Mouse (Mus musculus) gastrocnemius, postnatal 10 days (tissue): ENCODE measurements around the gene Zdhhc5. TPM values are rescaled to one million over a fixed set of nuclear protein-coding genes. Genes with fewer than 3 reads are reported as not detected.
A peak's percentile ranks its signal among the peaks of the same experiment; 100 is the strongest.
"Not testable (repeated sequence)": the region's sequence is repeated elsewhere in the genome, so short reads cannot be mapped to it uniquely, and the experiment has no call there.

Experiments used
- DNase-seq: peaks from one replicate; pipeline ENCODE4 v3.0.0; 2021; ENCODE audit warnings: mixed read lengths
- total RNA-seq, 2 experiments: library from RNA; stranded (reverse); gene quantifications; 2 replicates each; pipeline ENCODE4 v1.2.3; 2021

Gene Zdhhc5
- total RNA-seq, 2 experiments from 2014 or later, result 42.7 to 47.9 TPM

DNA sequence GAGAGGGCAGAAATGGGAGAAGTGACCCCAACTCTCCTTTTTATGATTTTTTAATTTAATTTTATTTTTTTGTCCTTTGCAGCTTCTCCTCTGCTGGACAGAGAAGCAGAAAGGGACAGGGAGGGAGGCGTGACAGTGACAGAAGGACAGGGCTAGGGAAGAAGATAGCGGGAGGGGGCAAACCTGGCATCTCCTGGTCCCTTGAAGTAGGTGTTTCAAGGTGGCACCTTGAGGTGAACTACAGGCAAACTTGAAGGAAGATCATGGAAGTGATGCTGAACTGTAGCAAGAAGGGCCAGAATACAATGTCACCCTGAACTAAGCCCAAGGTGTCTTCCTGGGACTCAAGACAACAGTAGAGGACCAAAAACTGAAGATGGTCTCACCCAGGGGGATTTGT, 19.9 kb upstream of the Zdhhc5 start:
- no peak for DNase-seq

DNA sequence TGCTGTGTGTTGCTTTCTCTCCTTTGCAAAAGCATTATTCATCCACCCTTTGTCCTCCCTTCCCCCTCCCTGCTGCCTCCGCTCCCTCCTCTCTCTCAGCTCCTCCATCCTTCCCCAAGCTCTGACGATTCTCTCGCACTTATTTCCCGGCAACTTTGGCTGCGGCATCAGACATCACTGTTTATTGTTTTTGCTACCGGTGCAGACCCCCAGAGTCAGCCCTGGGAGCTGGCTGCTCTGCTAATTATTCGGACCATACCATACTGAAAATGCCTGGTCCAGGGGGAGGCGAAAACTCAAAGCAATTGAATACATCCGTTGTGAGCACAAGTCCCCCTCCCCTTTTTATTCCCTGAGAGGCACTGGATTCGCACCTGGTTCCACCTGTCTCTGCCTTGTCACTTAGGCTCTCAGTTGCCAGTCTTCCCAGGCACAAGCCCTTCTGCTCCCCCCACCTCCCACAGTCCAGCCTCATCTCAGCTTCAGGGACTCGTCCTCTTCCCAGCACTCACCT, 19.4 kb upstream of the Zdhhc5 start:
- DNase-seq, result no peak

DNA sequence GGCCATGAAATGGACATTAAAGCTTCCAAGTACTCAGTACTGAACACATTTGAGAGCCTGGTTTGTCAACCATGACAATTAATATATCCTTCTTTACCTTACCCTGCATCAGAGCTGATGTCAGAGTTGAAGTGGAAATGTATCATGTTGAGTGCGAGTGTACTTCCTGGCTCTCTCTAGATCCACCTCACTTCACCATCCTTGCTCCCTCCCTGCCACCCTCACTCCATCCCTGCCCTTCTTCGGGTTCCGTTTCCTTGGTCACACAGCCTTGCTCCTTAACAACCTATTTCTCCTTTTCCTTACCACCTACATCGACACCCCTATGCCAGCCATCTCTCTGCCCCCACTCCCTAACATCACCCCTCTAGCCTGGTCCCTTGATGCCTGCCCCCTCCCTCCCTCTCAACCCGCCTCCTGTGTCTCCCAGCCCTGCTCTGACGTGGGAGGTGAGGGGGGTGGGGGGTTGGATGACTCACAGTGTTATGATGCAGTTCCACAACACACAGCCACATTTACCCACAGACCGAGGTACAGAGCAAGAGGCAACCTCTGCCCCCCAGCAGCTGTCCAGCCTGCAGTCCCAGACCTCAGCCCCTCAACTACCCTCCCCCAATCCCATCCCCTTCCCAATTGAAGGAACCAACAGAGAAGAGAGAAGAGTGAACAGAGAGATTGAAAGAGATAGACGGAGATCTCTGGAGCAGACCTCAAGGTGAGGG, 18.8 kb upstream of the Zdhhc5 start, which contains the start of gene Ypel4:
TSS of gene Ypel4 (plus strand) at position 480 of the 722 bp plus-strand sequence.
- DNase-seq, result no peak

DNA sequence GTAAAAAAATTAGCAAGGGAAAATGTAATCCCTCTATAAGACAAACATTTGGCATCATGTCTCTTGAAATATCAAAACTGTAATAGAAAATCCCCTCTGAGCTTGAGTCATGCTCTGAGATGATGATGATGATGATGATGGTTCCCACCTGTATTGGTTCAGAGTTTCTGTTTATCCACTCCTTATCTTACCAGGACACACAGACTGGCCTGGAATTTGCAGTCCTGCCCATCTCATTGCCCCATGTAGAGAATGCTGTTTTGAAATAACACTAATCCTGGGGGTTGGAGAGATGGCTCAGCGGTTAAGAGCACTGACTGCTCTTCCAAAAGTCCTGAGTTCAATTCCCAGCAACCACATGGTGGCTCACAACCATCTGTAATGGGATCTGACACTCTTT, 17.4 kb upstream of the Zdhhc5 start:
- no peak for DNase-seq

DNA sequence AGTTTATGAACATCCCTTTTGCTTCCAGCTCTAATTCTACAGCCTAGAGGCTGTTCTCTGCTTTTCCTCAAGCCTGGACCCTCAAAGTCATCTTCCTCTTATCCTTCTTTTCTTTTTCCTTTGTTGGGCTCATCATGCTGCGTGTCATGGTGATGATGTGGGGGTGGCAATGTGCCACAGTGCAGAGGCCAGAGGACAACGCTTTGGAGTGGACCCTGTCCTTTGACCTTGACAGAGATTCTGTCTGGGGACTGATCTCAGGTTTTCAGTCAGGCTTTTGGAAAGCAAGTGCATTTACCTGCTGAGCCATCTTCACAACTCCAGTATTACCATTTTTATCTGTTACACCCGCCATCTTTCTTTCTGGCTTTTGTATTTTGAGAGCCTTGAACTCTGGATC, 16.2 kb upstream of the Zdhhc5 start:
- no peak for DNase-seq

DNA sequence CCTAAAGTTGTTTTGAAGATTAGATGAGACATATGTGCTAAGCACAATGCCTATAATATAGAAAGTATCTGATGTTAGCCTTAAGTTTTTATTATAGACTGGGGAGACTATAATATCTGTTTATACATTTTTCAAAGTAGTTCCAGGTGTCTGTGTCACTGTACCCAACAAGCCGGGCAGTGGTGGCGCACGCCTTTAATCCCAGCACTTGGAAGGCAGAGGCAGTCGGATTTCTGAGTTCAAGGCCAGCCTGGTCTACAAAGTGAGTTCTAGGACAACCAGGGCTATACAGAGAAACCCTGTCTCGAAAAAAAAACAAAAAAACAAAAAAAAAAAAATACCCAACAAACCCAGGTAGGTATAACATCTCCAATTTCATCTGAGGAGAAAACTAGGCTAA, 13.2 kb upstream of the Zdhhc5 start:
- not testable (repeated sequence) for DNase-seq

DNA sequence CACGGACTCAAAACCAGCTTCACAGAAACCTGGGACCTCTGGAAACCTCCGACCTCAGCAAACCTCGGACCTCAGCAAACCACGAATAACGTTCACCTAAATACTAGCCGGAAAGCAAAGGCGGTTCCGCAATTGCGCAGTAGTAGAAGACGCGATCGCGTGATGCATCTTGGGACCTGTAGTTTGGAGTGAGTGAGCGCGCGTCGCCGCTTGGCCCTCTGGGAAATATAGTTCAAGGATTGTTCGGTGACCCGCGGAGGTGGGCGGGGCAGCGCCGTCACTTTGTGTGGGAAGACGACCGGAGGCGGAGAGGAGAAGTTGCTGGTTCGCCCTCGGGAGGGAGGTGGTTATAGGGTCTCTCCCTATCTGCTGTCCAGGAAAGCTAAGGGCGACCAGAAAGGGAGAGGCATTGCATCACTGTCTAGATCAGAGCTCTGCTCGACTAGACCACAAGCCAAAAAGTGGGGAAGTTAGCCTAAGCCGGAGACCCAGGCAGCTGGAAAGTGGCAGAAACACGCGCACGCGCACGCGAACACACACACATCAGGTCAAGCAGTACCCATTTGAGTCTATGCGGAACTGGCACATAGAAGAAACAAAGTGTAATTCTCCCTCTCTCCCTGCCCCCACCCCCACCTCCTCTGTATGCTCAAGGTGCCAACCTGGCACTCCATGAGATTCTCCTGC, 12.3 kb upstream of the Zdhhc5 start, which contains the start of gene Clp1:
TSS of gene Clp1 (minus strand) at position 179 of the 687 bp plus-strand sequence.
- peak; percentile 91 for DNase-seq

DNA sequence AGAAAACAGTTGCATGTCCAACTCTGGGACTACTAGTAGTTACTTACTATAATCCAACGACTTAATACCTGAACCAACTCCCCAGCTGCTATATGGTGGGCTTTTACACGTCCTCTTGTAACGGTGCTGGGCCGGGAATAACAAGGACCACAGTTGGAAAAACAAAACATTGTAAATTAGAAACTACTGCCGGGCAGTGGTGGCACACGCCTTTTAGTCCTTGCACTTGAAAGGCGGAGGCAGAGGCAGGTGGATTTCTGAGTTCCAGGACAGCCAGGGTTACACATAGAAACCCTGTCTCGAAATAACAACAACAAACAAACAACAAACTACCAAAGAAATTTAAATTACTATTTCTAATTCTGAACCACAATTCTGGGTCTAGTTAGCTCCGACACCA, 11.7 kb upstream of the Zdhhc5 start:
- no peak for DNase-seq

DNA sequence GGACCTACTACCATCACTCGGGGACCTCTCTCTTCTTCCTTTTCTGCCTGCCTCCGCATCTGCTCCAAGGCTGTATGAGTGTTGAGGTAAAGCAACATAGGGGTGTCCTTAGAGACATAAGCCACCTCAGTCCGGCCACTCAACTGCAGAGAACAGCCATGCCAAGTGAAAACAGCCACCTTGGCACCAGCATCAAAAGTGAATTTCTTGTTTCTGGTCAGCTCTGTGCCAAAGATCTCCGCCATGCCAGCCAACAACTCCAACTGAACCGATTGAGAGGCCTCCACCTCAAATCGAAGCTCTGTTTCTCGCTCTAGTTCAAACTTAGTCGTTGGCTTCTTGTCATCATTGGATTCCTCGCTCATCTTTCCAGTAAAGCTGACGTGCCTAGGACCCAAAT, 10.8 kb upstream of the Zdhhc5 start:
- DNase-seq, result no peak

DNA sequence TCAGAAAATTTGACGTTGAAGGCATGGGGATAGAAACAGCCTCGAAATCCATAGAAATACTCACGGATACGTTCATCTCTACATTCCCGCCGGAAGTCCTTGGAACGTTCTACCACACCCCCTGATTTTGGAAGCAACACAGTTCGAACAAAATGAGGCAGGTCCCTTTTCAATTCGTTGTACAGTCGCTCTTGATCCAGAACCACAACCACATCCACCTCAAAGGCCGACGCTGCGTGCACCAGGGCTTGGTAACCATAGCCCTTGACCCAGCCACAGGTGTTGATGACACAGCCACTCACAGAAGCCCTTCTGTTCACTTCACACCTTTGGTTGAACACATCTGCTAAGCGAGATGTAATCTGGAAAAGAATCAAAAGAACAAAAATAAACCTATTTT, 8.9 kb upstream of the Zdhhc5 start:
- no peak for DNase-seq

DNA sequence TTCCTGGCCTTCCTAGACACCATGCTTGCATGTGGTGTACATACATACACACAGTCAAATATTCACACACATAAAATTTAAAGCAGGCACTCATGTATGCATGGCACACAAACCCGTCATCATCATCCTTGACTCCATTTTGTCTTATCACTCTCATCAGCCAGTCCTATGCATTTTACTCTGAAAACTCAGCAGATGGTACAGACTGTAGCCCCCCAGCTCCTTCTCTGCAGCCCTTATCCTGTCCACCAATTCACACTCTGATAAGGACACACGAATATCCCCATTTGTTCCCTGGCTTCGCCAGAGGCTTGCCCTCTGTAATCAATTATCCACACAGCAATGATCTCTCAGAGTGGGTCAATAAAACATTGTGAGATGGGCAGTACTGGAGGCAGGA, 6.2 kb upstream of the Zdhhc5 start:
- no peak for DNase-seq

DNA sequence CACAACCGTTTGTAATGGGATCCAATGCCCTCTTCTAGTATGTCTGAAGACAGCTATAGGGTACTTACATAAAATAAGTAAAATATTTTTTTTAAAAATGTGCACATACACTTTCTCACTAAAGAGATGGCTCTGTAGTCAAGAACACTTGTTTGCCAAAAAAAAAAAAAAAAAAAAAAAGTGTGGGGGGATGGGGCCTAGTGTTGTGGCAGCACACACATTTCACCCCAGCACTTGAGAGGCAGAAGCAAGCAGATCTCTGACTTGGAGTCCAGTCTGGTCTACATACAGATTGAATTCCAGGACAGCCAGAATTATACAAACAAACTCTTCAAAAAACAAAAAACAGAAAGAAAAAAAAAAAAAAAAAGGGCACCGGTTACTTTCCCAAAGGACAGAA, 5.7 kb upstream of the Zdhhc5 start:
- no peak for DNase-seq

DNA sequence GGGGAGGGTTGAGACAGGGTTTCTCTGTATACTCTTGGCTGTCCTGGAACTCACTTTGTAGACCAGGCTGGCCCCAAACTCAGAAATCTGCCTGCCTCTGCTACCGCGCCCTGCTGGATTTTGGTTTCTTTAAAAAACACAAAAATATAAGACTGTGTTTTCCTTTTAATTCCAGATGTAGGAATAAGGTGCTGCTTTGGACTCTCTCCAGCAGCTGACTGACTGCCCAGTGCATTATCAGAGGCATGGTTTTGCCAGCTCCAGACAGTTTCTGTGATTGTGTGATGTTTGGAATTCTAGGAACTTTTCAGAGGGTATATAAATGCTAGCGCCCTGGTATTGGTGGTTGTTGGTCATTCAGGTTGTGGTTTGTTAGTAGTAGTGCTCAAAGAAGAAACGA, 2.4 kb upstream of the Zdhhc5 start:
- no peak for DNase-seq

DNA sequence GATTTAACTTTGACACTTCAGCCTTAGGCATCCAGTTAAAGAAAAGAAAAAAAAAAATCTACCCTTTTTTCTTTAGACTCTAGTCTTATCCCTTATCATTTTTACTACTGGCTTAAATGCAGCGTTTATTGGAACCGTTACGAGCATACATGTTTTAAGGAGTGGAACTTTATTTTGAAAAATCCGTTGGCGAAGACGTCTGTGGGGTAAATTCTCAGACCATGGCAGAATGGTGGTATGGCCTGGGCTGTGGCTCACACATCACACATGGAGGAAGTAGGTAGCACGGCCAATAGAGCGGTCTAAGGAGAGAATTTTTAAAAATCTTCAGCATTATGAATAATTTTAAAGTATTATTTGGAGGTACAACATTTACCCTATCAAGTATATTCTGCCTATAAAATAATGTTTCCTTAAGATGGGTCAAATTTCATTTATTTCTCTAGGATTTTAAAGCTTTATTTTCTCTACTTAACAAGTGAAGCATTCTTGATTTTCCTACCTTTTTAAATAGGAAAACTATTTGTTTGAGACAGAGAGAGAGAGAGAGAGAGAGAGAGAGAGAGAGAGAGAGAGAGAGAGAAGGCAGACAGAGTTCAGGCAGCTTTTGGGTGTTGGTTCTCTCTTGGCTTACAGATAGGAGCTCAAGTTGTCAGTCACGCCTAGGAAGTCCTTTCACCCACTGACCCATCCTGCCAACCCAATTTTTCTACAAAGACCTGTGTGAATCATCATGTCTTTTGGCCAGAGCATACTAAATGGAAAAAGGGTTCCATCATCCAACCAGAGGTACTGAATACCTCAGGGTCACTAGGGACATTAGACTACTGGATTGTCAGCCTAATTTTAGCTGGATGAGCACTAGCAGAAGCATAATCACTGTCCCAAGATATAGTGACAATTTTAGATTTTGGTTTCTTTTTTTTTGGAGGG, 1.7 kb upstream of the Zdhhc5 start:
- no peak for DNase-seq

DNA sequence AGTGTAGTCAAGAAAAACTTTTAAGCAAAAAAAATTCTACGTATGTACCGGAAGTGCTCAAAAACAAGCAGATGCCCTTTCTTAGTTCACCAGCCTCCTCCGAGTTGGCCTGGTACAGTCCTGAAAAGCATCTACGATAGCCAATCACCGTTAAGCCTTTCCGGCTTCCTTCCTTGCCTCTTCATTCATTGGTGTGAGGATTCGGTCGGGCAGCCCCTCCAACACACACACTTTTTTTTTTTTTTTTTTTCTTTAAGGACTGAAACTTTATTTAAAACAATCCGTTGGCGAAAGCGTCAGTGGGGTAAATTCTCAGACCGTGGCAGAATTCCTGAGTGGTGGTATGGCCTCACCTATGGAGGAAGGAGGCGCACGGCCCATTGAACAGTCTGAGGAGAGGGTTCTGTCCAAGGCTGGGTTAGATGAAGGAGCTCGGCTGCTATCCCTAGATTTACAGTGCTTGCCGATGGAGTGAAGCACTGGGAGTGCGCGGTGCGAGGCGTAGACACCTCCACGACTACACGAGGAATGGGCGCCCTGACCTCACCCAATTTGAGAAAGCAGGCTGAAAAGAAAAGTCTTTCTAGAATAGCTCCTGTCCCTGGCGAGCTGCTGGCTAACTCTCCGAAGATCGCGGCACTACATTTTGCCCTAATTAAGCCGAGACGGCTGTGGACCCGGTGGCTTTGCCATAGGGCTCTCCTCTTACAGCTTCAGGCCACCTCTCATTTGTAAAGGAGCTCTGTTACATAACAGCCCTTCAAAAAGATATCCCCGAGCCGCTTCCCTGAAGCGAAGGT, 782 bp upstream of the Zdhhc5 start:
- peak; percentile 45 for DNase-seq

DNA sequence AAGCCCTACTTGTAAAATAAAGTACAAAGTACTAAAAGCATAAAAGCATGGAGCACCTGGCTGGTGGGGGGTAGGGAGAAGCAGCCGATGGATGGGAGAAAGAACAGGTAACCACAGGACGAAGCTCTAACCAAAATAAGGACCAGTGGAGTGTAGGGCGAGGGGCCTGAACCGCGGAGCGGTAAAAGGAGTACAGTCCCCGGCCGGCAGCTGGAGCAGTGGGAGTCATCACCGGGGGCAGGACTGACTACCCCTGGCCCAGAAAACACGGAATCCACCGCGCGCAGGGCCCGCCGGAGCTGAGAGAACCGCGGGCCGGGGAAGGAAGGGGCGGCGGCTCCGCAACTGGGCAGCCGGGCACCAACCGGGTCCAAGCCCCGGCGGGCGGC, 564 bp downstream of the Zdhhc5 start:
- no peak for DNase-seq

DNA sequence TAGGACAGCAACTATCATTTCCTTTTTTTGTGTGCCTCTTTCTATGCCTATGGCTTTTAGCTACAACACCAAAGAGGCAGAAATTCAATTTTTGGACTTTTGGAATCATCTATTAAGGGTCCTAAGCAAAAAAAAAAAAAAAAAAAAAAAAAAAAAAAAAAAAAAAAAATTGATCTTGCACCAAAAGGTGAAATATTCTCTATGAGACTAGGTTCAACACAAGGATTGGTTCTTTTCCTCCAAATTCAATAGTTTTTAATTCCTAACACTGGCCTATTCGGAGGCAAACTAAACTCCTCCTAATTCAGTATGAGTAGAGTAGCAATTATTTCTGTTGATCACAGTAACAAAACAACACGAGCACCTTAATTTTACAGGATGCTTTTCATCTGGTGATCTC, 3.1 kb downstream of the Zdhhc5 start:
- no peak for DNase-seq

DNA sequence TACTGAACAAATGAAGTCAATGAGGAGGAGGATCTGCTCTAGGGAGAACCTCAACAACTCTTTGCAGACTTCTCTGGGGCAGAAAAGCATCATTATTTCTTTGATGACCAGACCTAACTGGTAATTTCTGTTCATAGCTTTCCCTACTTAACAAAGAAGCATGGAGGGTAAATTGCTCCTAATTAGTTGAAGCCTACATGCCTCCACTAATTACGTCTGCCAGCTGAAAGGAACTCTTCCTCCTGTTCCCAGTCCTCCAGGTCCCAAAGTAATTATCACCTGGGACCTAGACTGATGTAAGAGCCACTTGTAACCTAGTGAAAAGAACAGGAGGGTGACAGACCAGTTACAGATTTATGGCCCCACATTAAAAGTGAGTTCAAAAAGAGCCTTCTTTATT, 7.5 kb downstream of the Zdhhc5 start:
- DNase-seq, result no peak

DNA sequence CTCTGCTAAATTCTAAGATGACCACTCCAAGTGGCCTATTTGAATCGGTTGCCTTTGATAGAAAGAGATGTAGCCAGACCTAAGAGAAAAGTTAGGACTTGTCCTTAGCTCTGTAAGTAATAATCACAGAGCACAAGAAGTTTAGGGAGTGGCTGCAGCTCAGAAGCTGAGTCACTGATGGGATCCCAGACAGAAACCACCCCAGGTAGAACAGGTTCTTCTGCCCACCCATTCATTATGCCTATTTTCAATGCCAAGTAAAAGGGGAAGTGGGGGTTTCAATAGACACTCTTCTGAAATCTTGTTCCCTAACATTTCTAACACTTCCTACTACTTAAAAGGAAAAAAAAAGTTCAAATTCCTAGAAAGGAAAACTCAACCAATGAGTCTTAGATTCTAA, 9.7 kb downstream of the Zdhhc5 start:
- DNase-seq, result no peak

DNA sequence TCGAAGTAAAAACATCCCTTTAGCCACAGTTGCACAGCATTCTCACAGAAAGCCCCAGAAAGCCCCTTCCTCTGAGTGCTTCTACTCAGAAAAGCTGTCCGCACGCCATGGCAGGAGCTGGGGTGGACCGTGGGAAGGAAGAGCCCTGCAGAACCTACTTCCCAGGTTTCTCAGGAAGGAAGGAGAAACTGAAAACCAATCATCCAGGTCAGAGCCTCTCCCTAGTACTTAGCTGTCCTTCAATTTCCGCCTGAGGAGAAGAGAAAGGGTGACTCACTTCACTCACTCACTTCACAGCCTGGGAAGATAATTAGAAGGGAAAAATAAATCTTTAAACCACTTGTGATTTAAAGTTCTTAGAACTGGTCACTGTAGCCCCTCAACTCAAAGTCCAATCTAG, 10.7 kb downstream of the Zdhhc5 start:
- no peak for DNase-seq

DNA sequence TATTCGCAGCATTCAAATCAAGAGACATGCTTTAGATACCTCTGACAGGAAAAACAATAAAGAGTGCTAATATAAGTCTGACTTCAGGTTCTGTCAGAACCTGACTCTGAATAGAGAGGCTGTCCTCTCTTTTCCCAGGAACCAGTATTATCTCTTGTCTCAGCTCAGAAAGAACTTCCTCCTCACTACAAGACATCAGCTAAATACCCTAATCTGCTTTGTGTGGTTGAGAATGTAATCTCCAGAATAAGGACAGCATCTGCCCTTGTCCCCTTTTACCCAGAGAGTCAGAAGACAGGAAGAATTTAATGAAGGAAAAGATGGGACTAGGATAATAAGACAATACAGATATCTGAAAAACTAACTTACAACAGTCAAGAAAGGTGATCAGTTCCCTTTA, 11.5 kb downstream of the Zdhhc5 start:
- DNase-seq, result no peak
